Mouse (Mus musculus): ENCODE results near the gene Bbx.

DNA sequence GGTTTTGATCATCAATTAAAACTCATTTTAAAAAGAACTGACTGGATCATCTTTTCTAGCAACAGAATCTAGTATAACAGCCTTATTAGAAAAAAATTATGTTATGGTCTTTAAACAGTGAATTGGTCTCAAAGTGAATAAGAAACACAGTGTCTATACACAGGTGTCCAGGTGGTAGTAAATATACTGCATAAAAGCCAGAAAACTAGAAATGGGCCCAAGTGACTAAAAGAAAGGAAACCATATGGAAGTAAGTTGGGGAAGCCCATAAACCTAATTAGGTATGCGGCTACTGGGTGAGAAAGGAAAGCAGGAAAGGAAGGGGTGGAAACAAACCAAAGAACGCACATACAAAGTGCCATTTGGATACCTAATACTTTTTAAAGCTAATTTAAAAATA is 107.4 kb downstream of the Bbx start:
- no peak for TF ChIP-seq HCFC1 (IDR thresholded peaks at IDR 0.05; ENCODE audit: borderline replicate concordance, insufficient read depth, low read length)
- TF ChIP-seq ZNF384 (IDR thresholded peaks at IDR 0.05; ENCODE audit: low read depth, low read length), result no peak
- TF ChIP-seq MAFK (IDR thresholded peaks at IDR 0.05; ENCODE audit: insufficient read depth, low read depth, low read length), result no peak
- TF ChIP-seq CHD2 (IDR thresholded peaks at IDR 0.05; ENCODE audit: low read depth, low read length), result no peak
- no peak for TF ChIP-seq ZC3H11A (IDR thresholded peaks at IDR 0.05; ENCODE audit: borderline replicate concordance, low read depth, low read length)
